Mouse (Mus musculus) adrenal gland, adult (tissue): ENCODE measurements at regions not wholly inside any gene's neighbourhood (a gene's known extent, or its start where the extent isn't known, plus 50 kb on each side); places are given as distances from the start of the nearest gene placed in this dataset.

Experiments
- DNase-seq, 2 experiments: peaks; one replicate each; pipeline ENCODE4 v3.0.0; 2022 to 2023; ENCODE audit warnings: low spot score in 1 of 2; ENCODE audit not compliant: inconsistent age in 2 of 2

GRCm38 (mm10) chr16:51675101-51675500, 355.9 kb upstream of the Cblb start:
- no peak for DNase-seq

- DNase-seq = no peak
These were observed 355.0 kb upstream of the Cblb start for GRCm38 (mm10) chr16:51675988-51676387.

GRCm38 (mm10) chr16:51690861-51691260, 340.2 kb upstream of the Cblb start:
- DNase-seq = no peak

- no peak for DNase-seq
These were observed 326.0 kb upstream of the Cblb start for GRCm38 (mm10) chr16:51705026-51705425.

- DNase-seq = no peak
These were observed 312.3 kb upstream of the Cblb start for GRCm38 (mm10) chr16:51718695-51719094.

- peak in 1 of 2 experiments; percentile 48 for DNase-seq
These were observed 311.4 kb upstream of the Cblb start for GRCm38 (mm10) chr16:51719637-51720036.

GRCm38 (mm10) chr16:51722682-51723081, 308.3 kb upstream of the Cblb start:
- DNase-seq = no peak

GRCm38 (mm10) chr16:51741875-51742274, 289.1 kb upstream of the Cblb start:
- no peak for DNase-seq

GRCm38 (mm10) chr16:51751878-51752277, 279.1 kb upstream of the Cblb start:
- no peak for DNase-seq

- DNase-seq = peak in 1 of 2 experiments; percentile 19
These were observed 272.4 kb upstream of the Cblb start for GRCm38 (mm10) chr16:51758361-51759227.

- no peak for DNase-seq
These were observed 271.8 kb upstream of the Cblb start for GRCm38 (mm10) chr16:51759228-51759647.

GRCm38 (mm10) chr16:51767556-51767955, 263.5 kb upstream of the Cblb start:
- peak; percentile 75 to 85 for DNase-seq

GRCm38 (mm10) chr16:51778920-51779319, 252.1 kb upstream of the Cblb start:
- DNase-seq = no peak

- no peak for DNase-seq
These were observed 236.0 kb upstream of the Cblb start for GRCm38 (mm10) chr16:51795003-51795402.

GRCm38 (mm10) chr16:51807323-51807722, 223.7 kb upstream of the Cblb start:
- no peak for DNase-seq

GRCm38 (mm10) chr16:51809120-51809519, 221.9 kb upstream of the Cblb start:
- no peak for DNase-seq

GRCm38 (mm10) chr16:51811073-51811472, 220.0 kb upstream of the Cblb start:
- no peak for DNase-seq

GRCm38 (mm10) chr16:51842770-51843169, 188.3 kb upstream of the Cblb start:
- no peak for DNase-seq

- no peak for DNase-seq
These were observed 185.5 kb upstream of the Cblb start for GRCm38 (mm10) chr16:51845539-51845938.

- DNase-seq = no peak
These were observed 150.3 kb upstream of the Cblb start for GRCm38 (mm10) chr16:51880711-51881110.

- DNase-seq = no peak
These were observed 149.9 kb upstream of the Cblb start for GRCm38 (mm10) chr16:51881127-51881526.

- no peak for DNase-seq
These were observed 147.2 kb upstream of the Cblb start for GRCm38 (mm10) chr16:51883813-51884212.

GRCm38 (mm10) chr16:51887496-51887895, 143.5 kb upstream of the Cblb start:
- no peak for DNase-seq
